Mouse (Mus musculus): Measurements from ENCODE around the gene Capzb.

Gene Capzb

GRCm38 (mm10) chr4:139179731-139180625, 12.7 kb upstream of the Capzb start:
- no peak for DNase-seq (ENCODE audit: low spot score)

GRCm38 (mm10) chr4:139182511-139182910, 10.2 kb upstream of the Capzb start:
- DNase-seq (ENCODE audit: low spot score) = no peak

GRCm38 (mm10) chr4:139185766-139186442, 6.8 kb upstream of the Capzb start:
- no peak for DNase-seq (ENCODE audit: low spot score)

GRCm38 (mm10) chr4:139187930-139188329, 4.8 kb upstream of the Capzb start:
- DNase-seq (ENCODE audit: low spot score) = no peak

- DNase-seq (ENCODE audit: low spot score) = no peak
Observed at GRCm38 (mm10) chr4:139191605-139192498, 847 bp upstream of the Capzb start.

- DNase-seq (ENCODE audit: low spot score) = peak; percentile 45
Observed at GRCm38 (mm10) chr4:139193176-139194093, 736 bp downstream of the Capzb start.

- no peak for DNase-seq (ENCODE audit: low spot score)
Observed at GRCm38 (mm10) chr4:139195101-139195500, 2.4 kb downstream of the Capzb start.

GRCm38 (mm10) chr4:139196464-139196863, 3.8 kb downstream of the Capzb start:
- no peak for DNase-seq (ENCODE audit: low spot score)

- DNase-seq (ENCODE audit: low spot score) = no peak
Observed at GRCm38 (mm10) chr4:139196949-139197348, 4.2 kb downstream of the Capzb start.

- DNase-seq (ENCODE audit: low spot score) = no peak
Observed at GRCm38 (mm10) chr4:139197453-139197852, 4.8 kb downstream of the Capzb start.

GRCm38 (mm10) chr4:139198004-139198689, 5.4 kb downstream of the Capzb start:
- DNase-seq (ENCODE audit: low spot score) = no peak

- no peak for DNase-seq (ENCODE audit: low spot score)
Observed at GRCm38 (mm10) chr4:139199126-139199525, 6.4 kb downstream of the Capzb start.

- DNase-seq (ENCODE audit: low spot score) = no peak
Observed at GRCm38 (mm10) chr4:139199703-139200340, 7.1 kb downstream of the Capzb start.

GRCm38 (mm10) chr4:139200946-139201345, 8.2 kb downstream of the Capzb start:
- no peak for DNase-seq (ENCODE audit: low spot score)

GRCm38 (mm10) chr4:139202556-139202955, 9.9 kb downstream of the Capzb start:
- DNase-seq (ENCODE audit: low spot score) = no peak

GRCm38 (mm10) chr4:139203381-139203780, 10.7 kb downstream of the Capzb start:
- DNase-seq (ENCODE audit: low spot score) = no peak

GRCm38 (mm10) chr4:139205842-139206241, 13.1 kb downstream of the Capzb start:
- peak; percentile 35 for DNase-seq (ENCODE audit: low spot score)

GRCm38 (mm10) chr4:139206353-139207045, 13.8 kb downstream of the Capzb start:
- DNase-seq (ENCODE audit: low spot score) = no peak
